Mouse (Mus musculus) adrenal gland, postnatal 4 days (tissue): ENCODE results near the gene Cald1. TPM values are rescaled to one million over a fixed set of nuclear protein-coding genes. Genes with fewer than 3 reads are reported as not detected.

Experiments
- DNase-seq, 2 experiments: peaks; one replicate each; pipeline ENCODE4 v3.0.0; 2021 to 2022; ENCODE audit warnings: low spot score in 2 of 2, mixed read lengths in 2 of 2
- total RNA-seq, 2 experiments: library from RNA; stranded (reverse); gene quantifications; 2 replicates each; pipeline ENCODE4 v1.2.3; 2021

Cald1 gene
- total RNA-seq, 2 experiments from 2014 or later = 109 to 124 TPM

- no peak for DNase-seq
These were observed 11.9 kb downstream of the Cald1 start for GRCm38 (mm10) chr6:34609892-34610829.

DNA sequence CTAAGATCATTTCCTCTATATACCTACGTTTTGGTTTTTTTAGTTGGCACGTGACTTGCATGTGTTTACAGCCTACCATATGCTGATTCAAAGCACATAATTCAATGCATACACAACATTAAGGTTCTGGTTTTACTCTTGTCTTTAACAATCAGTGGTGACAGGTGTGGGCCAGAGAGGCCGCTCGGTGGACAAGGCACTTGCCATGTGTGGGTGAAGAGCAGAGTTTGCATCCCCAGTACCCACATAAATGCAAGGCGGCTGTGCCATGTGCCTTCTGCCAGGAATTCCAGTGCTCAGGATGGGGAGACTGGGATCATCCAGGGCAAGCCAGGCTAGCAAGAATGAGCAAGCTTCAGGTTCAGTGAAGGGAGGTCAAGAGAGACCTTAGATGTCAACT, 14.8 kb downstream of the Cald1 start:
- no peak for DNase-seq

DNA sequence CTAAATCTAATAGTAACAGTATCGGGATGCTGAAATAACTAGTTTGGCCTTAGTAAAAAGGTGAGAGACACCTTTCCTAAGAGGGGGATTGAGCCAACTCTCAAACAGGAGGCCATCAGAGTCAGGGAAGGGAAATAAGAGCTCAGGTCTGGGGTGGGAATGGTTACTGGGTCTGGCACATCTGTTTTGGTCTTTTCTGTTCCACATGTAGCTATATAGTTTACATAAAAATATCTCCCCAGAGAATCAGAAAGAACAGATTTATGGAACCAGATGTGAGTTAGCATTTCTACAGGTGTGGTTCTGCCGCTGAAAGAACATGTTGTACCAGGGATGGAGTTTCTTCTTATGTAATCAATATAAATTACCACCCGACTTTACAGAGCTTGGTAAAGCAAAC, 17.1 kb downstream of the Cald1 start:
- DNase-seq = no peak

DNA sequence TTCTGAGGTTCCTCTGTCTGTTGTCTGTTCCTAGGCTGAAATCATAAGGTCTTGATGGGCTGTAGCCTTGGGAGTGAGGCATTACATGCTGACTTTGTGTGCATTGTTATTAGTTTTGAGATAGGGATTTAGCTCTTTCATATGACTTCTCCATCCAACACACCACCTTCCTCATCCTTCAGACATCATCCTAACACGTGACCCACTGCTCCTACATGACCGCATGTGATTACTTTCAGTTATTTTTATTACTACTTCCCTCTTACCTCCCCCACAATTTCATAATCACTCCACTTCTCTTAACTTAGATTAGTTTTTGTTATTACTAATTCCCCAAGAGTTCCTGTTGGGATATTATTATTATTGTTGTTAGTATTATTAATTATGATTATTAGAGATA, 21.2 kb downstream of the Cald1 start:
- DNase-seq = no peak

DNA sequence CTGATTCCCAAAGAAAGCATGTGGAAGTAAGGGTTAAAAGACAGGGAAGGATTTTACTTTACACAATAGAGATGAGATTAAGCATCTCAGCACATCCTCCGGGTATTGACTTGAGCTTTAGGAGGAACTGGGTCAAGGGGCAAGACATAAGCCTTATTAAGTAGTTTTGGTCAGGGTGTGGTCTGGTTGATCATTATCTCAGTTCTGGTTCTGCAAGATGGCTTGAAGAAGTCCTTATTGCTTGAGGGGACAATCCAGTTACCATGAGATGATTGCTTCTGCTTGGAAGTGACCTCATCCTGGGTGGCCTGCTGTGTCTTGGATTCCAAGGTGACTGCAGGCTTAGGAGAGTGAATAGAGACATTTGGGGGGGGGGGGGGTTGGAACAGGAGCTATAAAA, 21.9 kb downstream of the Cald1 start:
- no peak for DNase-seq

- no peak for DNase-seq
These were observed 24.6 kb downstream of the Cald1 start for GRCm38 (mm10) chr6:34622865-34623264.

DNA sequence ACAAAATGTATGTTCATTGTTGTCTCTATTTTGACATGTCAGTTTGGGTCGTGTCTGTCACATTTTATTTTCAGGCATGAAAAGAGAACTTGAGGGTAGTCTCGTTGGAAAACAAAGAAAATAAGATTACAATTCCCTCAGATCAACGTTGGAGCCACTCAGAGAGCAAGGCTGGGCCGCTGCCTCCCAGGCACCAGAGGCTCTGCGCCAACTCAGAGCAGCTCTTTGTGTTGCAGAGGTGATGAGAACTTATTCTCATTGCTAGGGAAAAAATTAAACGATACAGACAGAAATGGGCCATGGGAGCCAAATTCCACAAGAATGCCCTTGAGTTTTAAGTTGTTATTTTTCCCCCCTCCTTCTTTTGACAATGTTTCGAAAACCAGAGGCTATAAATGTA, 25.0 kb downstream of the Cald1 start:
- DNase-seq = no peak

DNA sequence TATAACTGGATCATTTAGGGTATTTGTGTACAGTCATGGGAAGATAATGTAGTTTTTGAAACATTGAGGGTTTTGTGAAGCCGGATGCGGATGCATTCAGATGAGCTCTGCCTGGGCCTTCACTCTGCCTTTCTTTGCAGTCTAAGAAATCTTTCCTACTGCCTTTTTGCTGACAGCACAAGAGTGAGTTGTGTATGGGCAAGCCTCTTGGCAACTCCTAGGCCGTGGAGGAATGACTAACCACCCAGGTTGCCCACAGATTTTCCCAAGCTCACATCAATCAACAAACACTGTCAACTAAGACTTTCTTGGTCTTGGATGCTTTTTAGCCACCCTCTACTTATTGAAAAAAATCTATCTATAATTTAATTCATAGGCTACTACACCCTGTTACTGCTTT, 26.2 kb downstream of the Cald1 start:
- DNase-seq = no peak

DNA sequence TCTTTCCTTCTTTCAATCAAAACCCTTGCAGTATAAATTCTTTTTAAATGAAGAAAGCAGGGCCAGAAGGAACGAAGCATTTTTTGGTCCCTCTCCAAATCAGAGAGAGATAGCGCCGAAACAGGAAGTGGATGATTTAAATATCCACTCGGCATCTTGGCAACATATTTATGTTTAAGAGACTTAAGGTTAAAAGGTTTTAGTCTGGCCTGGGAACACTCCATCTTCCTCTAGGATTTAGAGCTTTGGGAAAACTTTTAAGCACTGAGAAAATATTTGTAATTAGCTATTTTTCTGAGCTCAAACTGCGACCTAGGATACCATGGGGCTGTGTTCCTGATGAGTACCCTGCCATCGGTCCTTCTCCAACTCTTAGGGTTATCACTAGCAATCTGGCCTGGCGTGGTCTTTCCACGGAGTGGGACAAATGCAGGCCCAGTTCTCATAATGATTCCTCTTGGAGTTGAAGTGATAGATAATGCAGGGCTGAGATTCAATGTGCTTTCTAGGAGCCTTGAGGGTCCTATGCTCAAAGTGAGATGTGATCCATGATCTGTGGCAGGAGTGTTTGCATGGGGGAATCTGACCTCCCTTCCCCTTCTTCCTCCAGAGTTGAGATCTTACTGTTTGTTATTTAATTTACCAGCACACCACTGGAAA, 28.4 kb downstream of the Cald1 start:
- no peak for DNase-seq

DNA sequence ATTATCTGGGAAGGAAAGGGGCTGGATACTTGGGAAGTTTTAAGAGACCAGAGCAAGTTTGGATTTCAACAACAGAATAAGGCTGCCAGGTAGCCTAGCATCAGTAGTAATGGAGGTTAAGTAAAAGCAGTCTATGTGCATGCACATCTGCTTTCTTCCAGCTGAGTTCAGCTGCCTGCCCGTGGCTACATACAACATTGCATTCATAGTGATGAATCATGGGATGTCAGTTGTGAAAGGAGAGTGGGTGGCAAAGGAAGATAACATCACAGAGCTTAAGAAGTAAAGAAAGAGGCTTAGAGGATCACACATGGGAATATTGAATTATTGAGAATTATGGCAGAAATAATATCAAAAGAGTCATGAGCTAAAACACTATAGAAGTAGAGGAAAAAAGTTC, 29.8 kb downstream of the Cald1 start:
- no peak for DNase-seq

GRCm38 (mm10) chr6:34633776-34634175, 35.5 kb downstream of the Cald1 start:
- no peak for DNase-seq

GRCm38 (mm10) chr6:34637588-34638438, 39.5 kb downstream of the Cald1 start:
- no peak for DNase-seq

- no peak for DNase-seq
These were observed 40.4 kb downstream of the Cald1 start for GRCm38 (mm10) chr6:34638667-34639066.

- no peak for DNase-seq
These were observed 41.9 kb downstream of the Cald1 start for GRCm38 (mm10) chr6:34640226-34640625.

DNA sequence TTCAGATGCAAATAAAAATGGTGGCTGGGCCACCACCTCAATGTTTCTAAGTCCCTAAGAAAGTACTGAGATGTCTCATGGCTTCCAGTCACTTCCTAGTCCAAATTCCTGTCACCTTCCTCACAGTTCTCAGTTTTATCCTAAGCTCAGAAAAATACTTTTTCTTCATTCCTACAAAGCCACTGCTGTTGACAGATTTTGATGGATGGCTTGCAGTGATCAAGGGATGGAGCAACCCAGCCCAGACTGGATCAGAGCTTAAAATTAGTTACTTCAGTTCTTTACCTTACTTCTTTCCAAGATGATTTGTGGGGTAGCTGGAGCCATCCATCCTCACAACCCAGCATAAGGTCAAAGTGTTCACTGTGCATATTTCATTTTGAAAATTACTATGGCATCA, 42.8 kb downstream of the Cald1 start:
- DNase-seq = no peak

DNA sequence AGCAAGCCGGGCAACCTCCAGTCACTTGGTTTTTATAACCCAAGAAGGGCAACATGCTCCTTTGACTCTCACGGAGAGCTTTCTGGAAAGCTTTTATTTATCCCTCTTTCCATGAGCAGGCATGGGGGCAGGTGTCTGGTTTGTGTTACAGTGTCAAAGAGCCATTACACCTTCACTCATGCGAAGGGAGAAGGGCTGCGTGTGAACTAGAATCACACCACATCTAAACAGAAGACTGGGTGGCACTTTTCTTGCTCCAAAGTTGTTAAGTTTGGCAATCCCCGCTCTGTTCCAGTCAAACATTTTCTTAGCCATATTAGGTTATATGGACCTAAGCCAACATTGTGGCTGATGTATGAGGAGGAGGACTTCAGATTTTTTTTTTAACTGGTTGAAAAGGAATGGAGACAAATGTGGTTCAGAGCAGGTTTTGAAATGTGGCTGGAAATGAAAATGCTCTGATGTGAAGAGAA, 43.8 kb downstream of the Cald1 start:
- no peak for DNase-seq

GRCm38 (mm10) chr6:34648017-34648787, 49.9 kb downstream of the Cald1 start:
- no peak for DNase-seq

- no peak for DNase-seq
These were observed 53.0 kb downstream of the Cald1 start for GRCm38 (mm10) chr6:34651298-34651697.

DNA sequence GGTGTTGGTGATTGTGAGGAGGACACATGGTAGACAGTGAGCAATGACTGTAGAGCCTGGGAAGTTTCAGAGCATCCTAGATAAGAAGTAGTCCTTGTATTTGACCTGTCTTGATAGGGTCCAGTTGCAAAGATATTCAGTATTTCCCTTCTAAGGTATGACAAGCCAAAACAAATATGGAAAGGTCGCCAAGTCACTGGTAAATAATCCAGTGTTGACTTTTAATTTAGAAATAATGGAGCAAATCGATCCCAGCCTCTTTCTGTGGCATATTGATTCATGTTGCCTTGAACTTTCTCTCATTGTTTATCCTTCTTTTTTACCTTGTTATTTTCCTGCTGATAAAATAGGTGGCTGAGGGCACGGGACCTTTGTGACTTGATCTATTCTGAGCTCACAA, 57.4 kb downstream of the Cald1 start:
- no peak for DNase-seq

- no peak for DNase-seq
These were observed 60.5 kb downstream of the Cald1 start for GRCm38 (mm10) chr6:34658791-34659190.

DNA sequence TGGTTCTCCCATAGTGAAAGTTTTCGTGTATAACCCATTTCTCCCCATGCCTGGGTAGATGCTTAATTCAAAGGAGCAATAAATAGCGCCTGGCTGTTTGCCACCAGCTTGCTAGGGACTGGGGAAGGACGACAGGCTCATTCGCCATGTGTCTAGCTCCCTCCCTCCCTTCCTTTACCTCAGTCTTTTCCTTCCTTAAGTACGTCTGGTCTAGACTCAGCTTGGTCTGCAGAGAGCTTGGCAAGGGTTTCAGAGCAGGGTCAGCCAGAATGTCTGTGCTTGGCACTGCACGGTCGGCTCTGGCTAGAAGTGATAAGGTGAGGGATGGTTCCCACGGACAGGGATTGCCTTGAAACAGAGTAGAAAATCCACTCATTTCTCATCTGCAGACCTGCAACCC, 62.4 kb downstream of the Cald1 start:
- no peak for DNase-seq
